Mouse (Mus musculus) MEL (cell line): Measurements from ENCODE around the gene Tanc1. TPM values are rescaled to one million over a fixed set of nuclear protein-coding genes. Genes with fewer than 3 reads are reported as not detected.

Experiments
- DNase-seq: peaks from one replicate; pipeline ENCODE4 v3.0.0; 2011; ENCODE audit warnings: low read depth, low spot score
- H3K27ac ChIP-seq: 2 replicates; pipeline ENCODE4 v1.5.1; 2012; ENCODE audit warnings: low read depth, mild to moderate bottlenecking, control low read depth, low read length, moderate library complexity; ENCODE audit not compliant: control insufficient read depth
- H3K27me3 ChIP-seq, 2 experiments: fragments of 150-350 bp in 1 of 2; sonication (generic) in 1 of 2; 2 replicates each; pipeline ENCODE4 v1.6.1; 2012; ENCODE audit warnings: low read length in 2 of 2, mild to moderate bottlenecking in 2 of 2, improper control_type of control experiment in 1 of 2, moderate library complexity in 1 of 2; ENCODE audit not compliant: insufficient read depth in 2 of 2, control insufficient read depth in 1 of 2
- H3K36me3 ChIP-seq, 2 experiments: 2 replicates each; pipeline ENCODE4 v1.6.1; 2012 to 2014; ENCODE audit warnings: low read length in 2 of 2, improper control_type of control experiment in 1 of 2, inconsistent platforms in 1 of 2, mild to moderate bottlenecking in 1 of 2; ENCODE audit not compliant: insufficient read depth in 2 of 2, control insufficient read depth in 1 of 2
- H3K4me1 ChIP-seq, 2 experiments: fragments of 150-350 bp in 1 of 2; sonication (generic) in 1 of 2; 2 replicates each; pipeline ENCODE4 v1.6.1; 2012; ENCODE audit warnings: low read length in 2 of 2, improper control_type of control experiment in 1 of 2, mild to moderate bottlenecking in 1 of 2; ENCODE audit not compliant: insufficient read depth in 2 of 2, control insufficient read depth in 1 of 2
- H3K4me3 ChIP-seq, 2 experiments: fragments of 150-350 bp in 1 of 2; sonication (generic) in 1 of 2; 2 replicates each; pipeline ENCODE4 v1.5.1; 2012; ENCODE audit warnings: low read depth in 2 of 2, low read length in 2 of 2, mild to moderate bottlenecking in 2 of 2, moderate library complexity in 2 of 2, control low read depth in 1 of 2, improper control_type of control experiment in 1 of 2; ENCODE audit not compliant: control insufficient read depth in 1 of 2, insufficient read depth in 1 of 2
- H3K79me2 ChIP-seq: 2 replicates; pipeline ENCODE4 v1.6.1; 2012; ENCODE audit warnings: mild to moderate bottlenecking, low read length, moderate library complexity; ENCODE audit not compliant: control insufficient read depth, poor library complexity, insufficient read depth
- H3K9ac ChIP-seq: 2 replicates; pipeline ENCODE4 v1.6.1; 2012; ENCODE audit warnings: low read depth, mild to moderate bottlenecking, control low read depth, low read length, moderate library complexity; ENCODE audit not compliant: control insufficient read depth, poor library complexity, severe bottlenecking
- H3K9me3 ChIP-seq: fragments of 150-350 bp; sonication (generic); replicated peaks from 2 replicates; pipeline ENCODE4 v1.6.1; 2012; ENCODE audit warnings: mild to moderate bottlenecking, low read length, improper control_type of control experiment, moderate library complexity; ENCODE audit not compliant: insufficient read depth
- CHD1 ChIP-seq: IDR thresholded peaks from 2 replicates; pipeline ENCODE4 v1.6.1; 2012; ENCODE audit warnings: low read depth, mild to moderate bottlenecking, inconsistent platforms, low read length, improper control_type of control experiment
- CHD2 ChIP-seq: IDR thresholded peaks from 2 replicates; pipeline ENCODE4 v1.6.1; 2011; ENCODE audit warnings: low read length, improper control_type of control experiment
- CTCF ChIP-seq, 3 experiments: IDR thresholded peaks in 2 of 3; conservative IDR thresholded peaks in 1 of 3; 2 replicates each; pipeline ENCODE4 v1.5.1; 2011 to 2012; ENCODE audit warnings: low read length in 3 of 3, low read depth in 2 of 3, mild to moderate bottlenecking in 2 of 3, improper control_type of control experiment in 1 of 3, inconsistent platforms in 1 of 3, mixed read lengths in 1 of 3, moderate library complexity in 1 of 3; ENCODE audit not compliant: control insufficient read depth in 1 of 3, insufficient read depth in 1 of 3, poor library complexity in 1 of 3, severe bottlenecking in 1 of 3
- EP300 ChIP-seq, 2 experiments: IDR thresholded peaks; 2 replicates each; pipeline ENCODE4 v1.6.1; 2011; ENCODE audit warnings: improper control_type of control experiment in 2 of 2, low read length in 2 of 2, low read depth in 1 of 2, mild to moderate bottlenecking in 1 of 2
- ETS1 ChIP-seq: IDR thresholded peaks from 2 replicates; pipeline ENCODE4 v1.6.1; 2012; ENCODE audit warnings: low read depth, mild to moderate bottlenecking, inconsistent platforms, low read length, improper control_type of control experiment, moderate library complexity
- GABPA ChIP-seq: IDR thresholded peaks from 2 replicates; pipeline ENCODE4 v1.6.1; 2012; ENCODE audit warnings: low read depth, mild to moderate bottlenecking, inconsistent platforms, low read length, improper control_type of control experiment, moderate library complexity
- GATA1 ChIP-seq: IDR thresholded peaks from 2 replicates; pipeline ENCODE4 v1.6.1; 2011; ENCODE audit warnings: low read depth, low read length, improper control_type of control experiment
- HCFC1 ChIP-seq: IDR thresholded peaks from 2 replicates; pipeline ENCODE4 v1.6.1; 2012; ENCODE audit warnings: low read depth, mild to moderate bottlenecking, inconsistent platforms, low read length, improper control_type of control experiment, moderate library complexity
- MAX ChIP-seq: IDR thresholded peaks from 2 replicates; pipeline ENCODE4 v1.6.1; 2011; ENCODE audit warnings: low read length, improper control_type of control experiment
- MAZ ChIP-seq: IDR thresholded peaks from 2 replicates; pipeline ENCODE4 v1.6.1; 2012; ENCODE audit warnings: low read depth, mild to moderate bottlenecking, inconsistent platforms, low read length, improper control_type of control experiment
- MXI1 ChIP-seq: IDR thresholded peaks from 2 replicates; pipeline ENCODE4 v1.6.1; 2011; ENCODE audit warnings: mild to moderate bottlenecking, low read depth, low read length, improper control_type of control experiment
- MYB ChIP-seq: IDR thresholded peaks from 2 replicates; pipeline ENCODE4 v1.6.1; 2011; ENCODE audit warnings: mild to moderate bottlenecking, low read depth, low read length, improper control_type of control experiment
- POLR2A ChIP-seq, 2 experiments: IDR thresholded peaks; 2 replicates each; pipeline ENCODE4 v1.6.1; 2011 to 2012; ENCODE audit warnings: low read length in 2 of 2, mild to moderate bottlenecking in 2 of 2, control low read depth in 1 of 2, improper control_type of control experiment in 1 of 2, low read depth in 1 of 2, moderate library complexity in 1 of 2; ENCODE audit not compliant: control insufficient read depth in 1 of 2, insufficient read depth in 1 of 2, poor library complexity in 1 of 2
- RAD21 ChIP-seq: IDR thresholded peaks from 2 replicates; pipeline ENCODE4 v1.6.1; 2011; ENCODE audit warnings: mild to moderate bottlenecking, low read depth, low read length, improper control_type of control experiment
- RCOR1 ChIP-seq: IDR thresholded peaks from 2 replicates; pipeline ENCODE4 v1.6.1; 2012; ENCODE audit warnings: low read depth, mild to moderate bottlenecking, inconsistent platforms, low read length, improper control_type of control experiment
- SMC3 ChIP-seq: IDR thresholded peaks from 2 replicates; pipeline ENCODE4 v1.6.1; 2011; ENCODE audit warnings: low read depth, low read length, improper control_type of control experiment
- TBP ChIP-seq: IDR thresholded peaks from 2 replicates; pipeline ENCODE4 v1.8.0; 2011; ENCODE audit warnings: low read depth, low read length, improper control_type of control experiment
- UBTF ChIP-seq: IDR thresholded peaks from 2 replicates; pipeline ENCODE4 v1.6.1; 2012; ENCODE audit warnings: low read depth, mild to moderate bottlenecking, inconsistent platforms, low read length, improper control_type of control experiment, moderate library complexity, borderline replicate concordance; ENCODE audit not compliant: insufficient read depth
- USF1 ChIP-seq: IDR thresholded peaks from 2 replicates; pipeline ENCODE4 v1.6.1; 2014; ENCODE audit warnings: low read depth, mild to moderate bottlenecking, inconsistent platforms, low read length, improper control_type of control experiment, moderate library complexity
- ZC3H11A ChIP-seq: IDR thresholded peaks from 2 replicates; pipeline ENCODE4 v1.6.1; 2012; ENCODE audit warnings: low read depth, mild to moderate bottlenecking, inconsistent platforms, low read length, improper control_type of control experiment
- ZMIZ1 ChIP-seq: IDR thresholded peaks from 2 replicates; pipeline ENCODE4 v1.6.1; 2012; ENCODE audit warnings: low read depth, mild to moderate bottlenecking, inconsistent platforms, low read length, improper control_type of control experiment, moderate library complexity
- ZNF384 ChIP-seq: IDR thresholded peaks from 2 replicates; pipeline ENCODE4 v1.6.1; 2012; ENCODE audit warnings: low read depth, mild to moderate bottlenecking, inconsistent platforms, low read length, improper control_type of control experiment
- polyA plus RNA-seq, 2 experiments: library from polyadenylated mRNA; stranded (reverse) in 1 of 2; unstranded in 1 of 2; fragments of >175 nt in 1 of 2; fragments of >200 nt in 1 of 2; gene quantifications; 2 replicates each; pipeline versions ENCODE4 v1.2.1 to v1.2.4; 2012; ENCODE audit warnings: low replicate concordance in 2 of 2, low read depth in 1 of 2; ENCODE audit not compliant: insufficient read length in 2 of 2, insufficient read depth in 1 of 2, missing spikeins in 1 of 2
- total RNA-seq: library from RNA; depleted of rRNA; stranded (reverse); fragments of 300-350 nt; gene quantifications from 2 replicates; pipeline ENCODE4 v1.2.3, GENCODE M21; 2012

Gene Tanc1
- total and polyA plus RNA-seq, 3 experiments: 0.54 to 0.78 TPM; not detected in 1

DNA sequence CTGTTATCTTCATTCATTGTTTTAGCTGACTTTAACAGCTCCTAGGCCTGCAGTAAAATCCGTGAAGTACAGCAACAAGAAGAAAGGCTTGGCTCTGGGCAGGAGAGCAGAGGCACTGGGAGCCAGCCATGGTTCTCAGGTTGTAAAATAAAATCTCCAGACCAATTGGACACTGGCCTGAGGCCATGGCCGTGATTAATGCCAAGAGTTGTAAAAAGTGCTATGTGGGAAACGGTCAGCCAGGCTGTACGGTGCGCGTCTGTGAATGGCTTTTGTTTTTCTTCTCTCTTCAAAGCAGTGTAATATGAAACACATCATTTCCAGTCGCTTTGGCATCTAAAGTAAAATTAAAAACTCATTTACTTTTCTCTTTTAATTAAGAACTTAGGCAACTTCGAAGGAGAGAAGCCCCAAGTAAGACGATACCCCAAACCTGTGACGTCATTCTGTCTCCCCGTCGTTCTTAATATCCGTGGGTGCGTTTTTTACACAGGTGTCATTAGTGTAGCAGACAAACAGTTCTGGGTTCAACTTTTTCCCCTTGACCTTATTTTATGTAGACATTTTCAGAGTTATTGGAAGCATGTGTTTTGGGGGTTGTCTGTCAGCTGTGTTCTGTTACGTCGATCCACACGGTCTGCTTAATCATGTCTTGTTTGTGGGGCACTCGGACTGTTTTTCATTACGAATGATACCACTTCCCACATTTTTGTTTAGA lies 11.6 kb upstream of the Tanc1 start:
- no peak overlapping the region for H3K4me3 ChIP-seq
- DNase-seq: no peak
- no peak overlapping the region for H3K27ac ChIP-seq
- H3K27me3 ChIP-seq: no peaks in the 10 kb centered on the region
- no peaks in the 10 kb centered on the region for H3K79me2 ChIP-seq
- no peaks in the 10 kb centered on the region for H3K9me3 ChIP-seq
- TF ChIP-seq MXI1: no peak
- no peak for TF ChIP-seq CHD1
- TF ChIP-seq ETS1: no peak
- TF ChIP-seq POLR2A (IDR thresholded peaks at IDR 0.05; ENCODE audit: control insufficient read depth in 1 of 2, insufficient read depth in 1 of 2, low read depth in 1 of 2, low read length in 2 of 2, poor library complexity in 1 of 2): no peak
- TF ChIP-seq MAZ: no peak
- TF ChIP-seq CTCF (IDR thresholded peaks at IDR 0.05 in 2 of 3, conservative IDR thresholded peaks at IDR 0.05 in 1 of 3; ENCODE audit: control insufficient read depth in 1 of 3, insufficient read depth in 1 of 3, low read depth in 2 of 3, low read length in 3 of 3, poor library complexity in 1 of 3, severe bottlenecking in 1 of 3): no peak
- no peak for TF ChIP-seq GABPA
- TF ChIP-seq GATA1: no peak
- no peak for TF ChIP-seq EP300 (IDR thresholded peaks at IDR 0.05; ENCODE audit: low read depth in 1 of 2, low read length in 2 of 2)
- TF ChIP-seq USF1: no peak
- no peak for TF ChIP-seq RCOR1
- H3K4me1 ChIP-seq: no peaks in the 10 kb centered on the region
- no peaks in the 10 kb centered on the region for H3K36me3 ChIP-seq
- H3K9ac ChIP-seq: no peak overlapping the region

GRCm38 (mm10) chr2:59600980-59601379 lies 10.9 kb upstream of the Tanc1 start:
- H3K27ac ChIP-seq: no peak overlapping the region
- TF ChIP-seq CHD2 (no peak), HCFC1 (no peak), UBTF (no peak), GABPA (no peak), MAX (no peak)
- H3K79me2 ChIP-seq: no peaks in the 10 kb centered on the region
- no peak overlapping the region for H3K4me3 ChIP-seq
- H3K9me3 ChIP-seq: no peaks in the 10 kb centered on the region
- H3K36me3 ChIP-seq: no peaks in the 10 kb centered on the region
- no peak overlapping the region for H3K9ac ChIP-seq
- H3K4me1 ChIP-seq: no peaks in the 10 kb centered on the region
- DNase-seq: no peak
- no peaks in the 10 kb centered on the region for H3K27me3 ChIP-seq

- no peaks in the 10 kb centered on the region for H3K9me3 ChIP-seq
- DNase-seq: no peak
- no peak for TF ChIP-seq CTCF (IDR thresholded peaks at IDR 0.05 in 2 of 3, conservative IDR thresholded peaks at IDR 0.05 in 1 of 3; ENCODE audit: control insufficient read depth in 1 of 3, insufficient read depth in 1 of 3, low read depth in 2 of 3, low read length in 3 of 3, poor library complexity in 1 of 3, severe bottlenecking in 1 of 3)
- TF ChIP-seq UBTF: no peak
- no peak for TF ChIP-seq RCOR1
- TF ChIP-seq POLR2A (IDR thresholded peaks at IDR 0.05; ENCODE audit: control insufficient read depth in 1 of 2, insufficient read depth in 1 of 2, low read depth in 1 of 2, low read length in 2 of 2, poor library complexity in 1 of 2): no peak
- no peak for TF ChIP-seq TBP
- no peak for TF ChIP-seq HCFC1
- TF ChIP-seq CHD1: no peak
- TF ChIP-seq ZMIZ1: no peak
- no peak for TF ChIP-seq MYB
- TF ChIP-seq SMC3: no peak
- no peak for TF ChIP-seq RAD21
- TF ChIP-seq GABPA: no peak
- TF ChIP-seq USF1: no peak
- no peak for TF ChIP-seq ZNF384
- no peak for TF ChIP-seq ZC3H11A
- TF ChIP-seq, all 39 proteins: peak for 0
Observed at GRCm38 (mm10) chr2:59601452-59601851, 10.4 kb upstream of the Tanc1 start.

More at GRCm38 (mm10) chr2:59601452-59601851, 10.4 kb upstream of the Tanc1 start:
- Histone ChIP-seq H3K79me2 (no peaks in the 10 kb centered on the region), H3K4me1 (no peaks in the 10 kb centered on the region), H3K27me3 (no peaks in the 10 kb centered on the region), H3K36me3 (no peaks in the 10 kb centered on the region), H3K27ac (no peak overlapping the region), H3K4me3 (no peak overlapping the region), H3K9ac (no peak overlapping the region)
